Mouse (Mus musculus): ENCODE results near the gene Fbxo22. TPM values are rescaled to one million over a fixed set of nuclear protein-coding genes. Genes with fewer than 3 reads are reported as not detected.
"Not testable (repeated sequence)": the region's sequence is repeated elsewhere in the genome, so short reads cannot be mapped to it uniquely, and the experiment has no call there.

Gene Fbxo22
- total RNA-seq, 2 experiments from 2014 or later: 33.1 to 35.2 TPM

GRCm38 (mm10) chr9:55236235-55237165 lies 27.8 kb downstream of the Fbxo22 start:
- no peak for DNase-seq

- no peak for DNase-seq
Measured at GRCm38 (mm10) chr9:55240852-55241251, 32.1 kb downstream of the Fbxo22 start.

- DNase-seq: no peak
Measured at GRCm38 (mm10) chr9:55241863-55242685, 33.3 kb downstream of the Fbxo22 start.

- no peak for DNase-seq
Measured at GRCm38 (mm10) chr9:55243280-55243679, 34.6 kb downstream of the Fbxo22 start.

- DNase-seq: no peak
Measured at GRCm38 (mm10) chr9:55244079-55244478, 35.4 kb downstream of the Fbxo22 start.

GRCm38 (mm10) chr9:55245057-55245750 lies 36.5 kb downstream of the Fbxo22 start:
- DNase-seq: peak; percentile 50 to 67

- DNase-seq: no peak
Measured at GRCm38 (mm10) chr9:55246440-55246839, 37.7 kb downstream of the Fbxo22 start.

GRCm38 (mm10) chr9:55246918-55247317 lies 38.2 kb downstream of the Fbxo22 start:
- no peak for DNase-seq

- DNase-seq: no peak
Measured at GRCm38 (mm10) chr9:55248465-55248864, 39.7 kb downstream of the Fbxo22 start.

- DNase-seq: no peak
Measured at GRCm38 (mm10) chr9:55250595-55251247, 42.0 kb downstream of the Fbxo22 start.

- not testable (repeated sequence) for DNase-seq
Measured at GRCm38 (mm10) chr9:55252097-55252496, 43.4 kb downstream of the Fbxo22 start.

GRCm38 (mm10) chr9:55253849-55254248 lies 45.1 kb downstream of the Fbxo22 start:
- DNase-seq: peak in 1 of 2 experiments; percentile 55

- DNase-seq: peak; percentile 40
Measured at GRCm38 (mm10) chr9:55255056-55255455, 46.3 kb downstream of the Fbxo22 start.

- DNase-seq: peak; percentile 46 to 70
Measured at GRCm38 (mm10) chr9:55255604-55256003, 46.9 kb downstream of the Fbxo22 start.

GRCm38 (mm10) chr9:55257105-55257504 lies 48.4 kb downstream of the Fbxo22 start:
- DNase-seq: no peak

- DNase-seq: peak in 1 of 2 experiments; percentile 59
Measured at GRCm38 (mm10) chr9:55259741-55260140, 51.0 kb downstream of the Fbxo22 start.

GRCm38 (mm10) chr9:55264356-55265302 lies 55.9 kb downstream of the Fbxo22 start:
- no peak for DNase-seq

GRCm38 (mm10) chr9:55271960-55272560 lies 63.3 kb downstream of the Fbxo22 start:
- DNase-seq: no peak

GRCm38 (mm10) chr9:55273906-55274305 lies 65.2 kb downstream of the Fbxo22 start:
- DNase-seq: no peak
